Mouse (Mus musculus): ENCODE measurements around the gene Adam15. TPM values are rescaled to one million over a fixed set of nuclear protein-coding genes. Genes with fewer than 3 reads are reported as not detected.

Gene Adam15
- polyA plus RNA-seq, 1 experiment from 2014 or later = 48.8 TPM

GRCm38 (mm10) chr3:89328623-89329022 lies 21.2 kb downstream of the Adam15 start:
- H3K4me3 ChIP-seq = no peak overlapping the region
- 13% methylated on average over 4 of the region's 4 CpGs for WGBS
- H3K27me3 ChIP-seq = no peaks in the 10 kb centered on the region
- H3K27ac ChIP-seq (replicated peaks) = peak overlapping the region; percentile 10
- no peaks in the 10 kb centered on the region; the same call in 1 of the 2 replicates for H3K36me3 ChIP-seq
- H3K9me3 ChIP-seq = no peaks in the 10 kb centered on the region
- H3K9ac ChIP-seq = no peak overlapping the region; the same call in 1 of the 2 replicates
- no peak overlapping the region for H3K4me2 ChIP-seq
- H3K4me1 ChIP-seq (replicated peaks) = peaks cover 57% of the 10 kb centered on the region
- peak; percentile 17; the same call in 1 of the 2 replicates for ATAC-seq (ENCODE audit: low read depth)

GRCm38 (mm10) chr3:89327371-89327870 lies 22.4 kb downstream of the Adam15 start:
- H3K36me3 ChIP-seq = no peaks in the 10 kb centered on the region
- peaks cover 52% of the 10 kb centered on the region for H3K4me1 ChIP-seq (replicated peaks)
- H3K9ac ChIP-seq = peak overlapping the region; percentile 50; the same call in 1 of the 2 replicates
- no peaks in the 10 kb centered on the region for H3K9me3 ChIP-seq
- H3K27me3 ChIP-seq = no peaks in the 10 kb centered on the region
- 13% methylated on average over 9 of the region's 9 CpGs for WGBS
- no peak overlapping the region for H3K4me3 ChIP-seq
- peak overlapping the region; percentile 74 for H3K27ac ChIP-seq (replicated peaks)
- peak; percentile 2; the same call in 1 of the 2 replicates for ATAC-seq (ENCODE audit: low read depth)
- H3K4me2 ChIP-seq = peak overlapping the region; percentile 32

GRCm38 (mm10) chr3:89325882-89326281 lies 23.9 kb downstream of the Adam15 start:
- 92% methylated on average over 8 of the region's 8 CpGs for WGBS
- no peak overlapping the region for H3K4me3 ChIP-seq
- no peak overlapping the region for H3K27ac ChIP-seq (replicated peaks)
- no peaks in the 10 kb centered on the region for H3K27me3 ChIP-seq
- H3K9ac ChIP-seq = no peak overlapping the region
- H3K36me3 ChIP-seq = no peaks in the 10 kb centered on the region
- peaks cover 52% of the 10 kb centered on the region for H3K4me1 ChIP-seq (replicated peaks)
- H3K9me3 ChIP-seq = no peaks in the 10 kb centered on the region
- ATAC-seq (ENCODE audit: low read depth) = no peak
- H3K4me2 ChIP-seq = no peak overlapping the region

GRCm38 (mm10) chr3:89322514-89323165 lies 27.2 kb downstream of the Adam15 start, which contains the start of gene Efna3:
Gene Efna3 (minus strand): TSS chr3:89322965.
- Histone ChIP-seq H3K4me3 (peak within 1 kb of the TSS; percentile 76), H3K36me3 (no peaks in the 10 kb centered on the region), H3K27ac (replicated peaks) (peak within 1 kb of the TSS; percentile 97), H3K4me2 (peak within 1 kb of the TSS; percentile 83), H3K9me3 (no peaks in the 10 kb centered on the region), H3K27me3 (peaks cover 14% of the 10 kb centered on the region), H3K4me1 (replicated peaks) (peaks cover 61% of the 10 kb centered on the region), H3K9ac (peak within 1 kb of the TSS; percentile 96)
- WGBS = under 1% methylated on average over 39 of the region's 53 CpGs
- peak; percentile 24 for ATAC-seq (ENCODE audit: low read depth)

GRCm38 (mm10) chr3:89322131-89322500 lies 27.7 kb downstream of the Adam15 start:
- peak overlapping the region; percentile 96 for H3K9ac ChIP-seq
- peak; percentile 4; the same call in 1 of the 2 replicates for ATAC-seq (ENCODE audit: low read depth)
- peaks cover 61% of the 10 kb centered on the region for H3K4me1 ChIP-seq (replicated peaks)
- peak overlapping the region; percentile 97 for H3K27ac ChIP-seq (replicated peaks)
- H3K9me3 ChIP-seq = no peaks in the 10 kb centered on the region
- H3K27me3 ChIP-seq = peaks cover 14% of the 10 kb centered on the region
- WGBS = 0% methylated on average over 14 of the region's 14 CpGs
- no peaks in the 10 kb centered on the region for H3K36me3 ChIP-seq
- H3K4me2 ChIP-seq = peak overlapping the region; percentile 83
- peak overlapping the region; percentile 76 for H3K4me3 ChIP-seq

GRCm38 (mm10) chr3:89321183-89322130 lies 28.3 kb downstream of the Adam15 start:
- Histone ChIP-seq H3K36me3 (no peaks in the 10 kb centered on the region), H3K4me1 (replicated peaks) (peaks cover 65% of the 10 kb centered on the region), H3K27ac (replicated peaks) (peak overlapping the region; percentile 97), H3K9ac (peak overlapping the region; percentile 96), H3K4me2 (peak overlapping the region; percentile 83), H3K9me3 (no peaks in the 10 kb centered on the region), H3K27me3 (peaks cover 15% of the 10 kb centered on the region), H3K4me3 (peak overlapping the region; percentile 76)
- under 1% methylated on average over 66 of the region's 66 CpGs for WGBS
- peak; percentile 38 for ATAC-seq (ENCODE audit: low read depth)

- peaks cover 73% of the 10 kb centered on the region for H3K4me1 ChIP-seq (replicated peaks)
- H3K9ac ChIP-seq = peak overlapping the region; percentile 96
- H3K4me2 ChIP-seq = peak overlapping the region; percentile 83
- H3K27me3 ChIP-seq = peaks cover 22% of the 10 kb centered on the region
- peak overlapping the region; percentile 97 for H3K27ac ChIP-seq (replicated peaks)
- peak overlapping the region; percentile 76 for H3K4me3 ChIP-seq
- H3K36me3 ChIP-seq = 0 out of 2 replicates have a peak, but pooled peaks cover 8% of the 10 kb centered on the region
- peak; percentile 45 for ATAC-seq (ENCODE audit: low read depth)
- no peaks in the 10 kb centered on the region for H3K9me3 ChIP-seq
- under 1% methylated on average over 40 of the region's 41 CpGs for WGBS
Observed at GRCm38 (mm10) chr3:89320581-89321182, 29.1 kb downstream of the Adam15 start.

- WGBS = 2% methylated on average over 58 of the region's 58 CpGs
- peaks cover 22% of the 10 kb centered on the region for H3K27me3 ChIP-seq
- peak overlapping the region; percentile 76 for H3K4me3 ChIP-seq
- no peak for ATAC-seq (ENCODE audit: low read depth)
- no peaks in the 10 kb centered on the region for H3K9me3 ChIP-seq
- peaks cover 16% of the 10 kb centered on the region for H3K36me3 ChIP-seq
- H3K4me2 ChIP-seq = peak overlapping the region; percentile 83
- H3K9ac ChIP-seq = peak overlapping the region; percentile 96
- H3K4me1 ChIP-seq (replicated peaks) = peaks cover 82% of the 10 kb centered on the region
- H3K27ac ChIP-seq (replicated peaks) = peak overlapping the region; percentile 97
Observed at GRCm38 (mm10) chr3:89319591-89320350, 30.0 kb downstream of the Adam15 start.

- peaks cover 22% of the 10 kb centered on the region for H3K27me3 ChIP-seq
- H3K9me3 ChIP-seq = no peaks in the 10 kb centered on the region
- peaks cover 83% of the 10 kb centered on the region for H3K4me1 ChIP-seq (replicated peaks)
- peak overlapping the region; percentile 96 for H3K9ac ChIP-seq
- H3K4me3 ChIP-seq = peak overlapping the region; percentile 76
- WGBS = 8% methylated on average over 21 of the region's 21 CpGs
- peak overlapping the region; percentile 97 for H3K27ac ChIP-seq (replicated peaks)
- H3K36me3 ChIP-seq = peaks cover 23% of the 10 kb centered on the region
- peak overlapping the region; percentile 83 for H3K4me2 ChIP-seq
- ATAC-seq (ENCODE audit: low read depth) = no peak
Observed at GRCm38 (mm10) chr3:89318971-89319590, 30.7 kb downstream of the Adam15 start.

GRCm38 (mm10) chr3:89318316-89318715 lies 31.5 kb downstream of the Adam15 start:
- H3K36me3 ChIP-seq = peaks cover 28% of the 10 kb centered on the region
- H3K27me3 ChIP-seq = peaks cover 22% of the 10 kb centered on the region
- WGBS = 73% methylated on average over 8 of the region's 8 CpGs
- H3K4me2 ChIP-seq = peak overlapping the region; percentile 51; the same call in 1 of the 2 replicates
- no peaks in the 10 kb centered on the region for H3K9me3 ChIP-seq
- H3K4me3 ChIP-seq = no peak overlapping the region
- peak overlapping the region; percentile 3; the same call in 1 of the 2 replicates for H3K9ac ChIP-seq
- H3K27ac ChIP-seq (replicated peaks) = no peak overlapping the region
- peaks cover 82% of the 10 kb centered on the region for H3K4me1 ChIP-seq (replicated peaks)
- no peak for ATAC-seq (ENCODE audit: low read depth)
